Mouse (Mus musculus): ENCODE data around the gene Fbxw19. TPM values are rescaled to one million over a fixed set of nuclear protein-coding genes. Genes with fewer than 3 reads are reported as not detected.
"Not testable (repeated sequence)": the region's sequence is repeated elsewhere in the genome, so short reads cannot be mapped to it uniquely, and the experiment has no call there.

Gene Fbxw19
- not detected in 2 replicates for polyA plus RNA-seq (2015; fragmentation: Nextera tagmentation; extraction: Ambion mirVana)

DNA sequence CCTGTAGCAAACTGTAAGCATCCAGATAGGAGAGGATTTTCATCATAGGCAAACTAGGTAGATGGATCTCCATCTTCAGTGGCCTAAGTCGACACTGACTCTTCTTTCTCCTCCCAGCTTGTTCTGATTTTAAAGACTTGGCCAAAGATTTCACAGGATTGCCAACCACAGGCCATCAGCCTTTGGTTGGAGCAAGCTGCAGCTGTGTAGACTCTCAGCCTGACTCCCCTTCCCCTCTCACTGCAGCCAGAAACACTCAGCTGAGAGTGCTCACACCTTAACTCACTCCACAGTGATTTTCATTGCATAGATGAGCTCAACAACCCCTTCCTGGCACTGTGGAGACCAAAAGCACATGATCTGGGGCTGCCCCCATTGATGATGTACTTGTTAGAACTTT, at the start of gene Fbxw19:
Gene Fbxw19 (minus strand): TSS at position 101 of the 400 bp plus-strand sequence.
- H3K9ac ChIP-seq (replicated peaks); H3K36me3 ChIP-seq; H3K4me3 ChIP-seq; H3K27ac ChIP-seq (replicated peaks); H3K4me2 ChIP-seq (replicated peaks); H3K27me3 ChIP-seq; H3K9me3 ChIP-seq; ATAC-seq (replicated peaks); H3K4me1 ChIP-seq: not testable (repeated sequence)
- 82% methylated on average over 1 of the region's 1 CpGs for WGBS

DNA sequence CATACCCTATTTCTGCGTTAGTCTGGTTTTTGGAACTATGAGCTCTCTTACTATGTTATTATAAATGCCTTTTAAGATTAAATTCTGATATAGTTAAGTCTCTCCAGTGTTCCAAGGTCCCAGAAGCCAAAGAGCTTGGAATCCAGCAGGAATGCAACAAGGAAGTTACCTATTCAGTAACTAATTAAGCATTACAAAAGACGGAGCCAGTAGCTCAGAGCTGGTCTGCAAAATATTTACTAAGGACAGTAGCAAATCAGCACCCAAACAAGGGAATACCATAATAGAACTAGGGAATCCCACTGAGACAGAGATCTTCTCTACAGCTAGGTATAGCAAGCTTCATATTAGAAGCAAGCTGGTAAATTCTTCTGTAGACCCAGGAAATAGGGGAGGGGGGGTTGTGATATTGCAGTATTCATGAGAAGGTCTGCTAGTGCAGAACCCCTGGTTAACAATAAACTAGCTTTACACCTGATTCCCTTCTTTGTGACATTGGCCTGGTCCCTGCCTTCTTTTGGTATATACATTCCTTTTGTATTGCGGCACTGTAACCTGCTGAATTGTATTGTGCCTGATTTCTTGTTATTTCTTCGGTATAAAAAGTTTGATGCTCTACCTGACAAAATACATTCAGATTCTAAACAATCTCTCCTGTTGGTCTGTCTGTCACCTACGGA, 27.9 kb upstream of the Fbxw19 start:
- no peak overlapping the region for H3K9ac ChIP-seq (replicated peaks)
- no peak for ATAC-seq (replicated peaks)
- no peaks in the 10 kb centered on the region for H3K9me3 ChIP-seq
- no peak overlapping the region for H3K27ac ChIP-seq (replicated peaks)
- H3K27me3 ChIP-seq, result no peaks in the 10 kb centered on the region
- H3K4me2 ChIP-seq (replicated peaks), result no peak overlapping the region
- H3K4me3 ChIP-seq, result no peak overlapping the region
- H3K36me3 ChIP-seq, result no peaks in the 10 kb centered on the region
- WGBS, result 72% methylated on average over 5 of the region's 5 CpGs
- no peaks in the 10 kb centered on the region for H3K4me1 ChIP-seq

DNA sequence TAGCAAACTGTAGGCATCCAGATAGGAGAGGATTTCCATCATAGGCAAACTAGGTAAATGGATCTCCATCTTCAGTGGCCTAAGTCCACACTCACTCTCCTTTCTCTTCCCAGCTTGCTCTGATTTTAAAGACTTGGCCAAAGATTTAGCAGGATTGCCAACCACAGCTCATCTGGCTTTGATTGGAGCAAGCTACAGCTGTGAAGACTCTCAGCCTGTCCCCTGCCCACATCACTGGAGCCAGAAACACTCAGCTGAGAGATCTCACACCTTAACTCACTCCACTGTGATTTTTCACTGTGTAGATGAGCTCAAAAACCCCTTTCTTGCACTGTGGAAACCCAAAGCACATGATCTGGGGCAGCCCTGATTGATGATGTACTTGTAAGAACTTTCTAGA, 46.6 kb downstream of the Fbxw19 start, which contains the start of gene Fbxw16:
Gene Fbxw16 (minus strand): TSS at position 101 of the 400 bp plus-strand sequence.
- ATAC-seq (replicated peaks), result no peak
- Histone ChIP-seq H3K9me3 (no peaks in the 10 kb centered on the region), H3K4me3 (no peak within 1 kb of the TSS), H3K4me1 (no peaks in the 10 kb centered on the region), H3K4me2 (replicated peaks) (no peak within 1 kb of the TSS), H3K27me3 (no peaks in the 10 kb centered on the region), H3K27ac (replicated peaks) (no peak within 1 kb of the TSS), H3K9ac (replicated peaks) (no peak within 1 kb of the TSS), H3K36me3 (no peaks in the 10 kb centered on the region)

DNA sequence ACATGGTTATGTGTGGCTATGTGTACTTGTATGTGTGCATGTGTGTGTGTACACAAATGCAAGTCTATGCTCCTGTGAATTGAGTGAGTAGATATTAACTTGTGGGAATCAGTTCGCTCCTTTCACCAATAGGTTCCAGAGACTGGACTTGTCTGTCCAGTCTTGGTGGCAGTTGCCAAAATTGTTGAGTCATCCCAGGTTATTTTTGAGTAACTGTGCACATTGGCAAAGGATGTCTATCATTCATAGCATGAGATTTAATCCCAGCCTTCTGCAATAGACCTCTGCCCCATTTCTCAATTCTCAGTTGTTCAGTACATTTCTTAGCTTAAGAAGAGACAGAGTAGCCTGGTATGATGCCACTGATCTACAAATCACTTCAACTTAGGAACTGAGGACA, 62.7 kb downstream of the Fbxw19 start:
- H3K9me3 ChIP-seq, result no peaks in the 10 kb centered on the region
- 94% methylated on average over 1 of the region's 1 CpGs for WGBS
- no peak for ATAC-seq (replicated peaks)
- no peak overlapping the region for H3K9ac ChIP-seq (replicated peaks)
- no peak overlapping the region for H3K4me2 ChIP-seq (replicated peaks)
- H3K4me1 ChIP-seq, result no peaks in the 10 kb centered on the region
- no peaks in the 10 kb centered on the region for H3K36me3 ChIP-seq
- no peaks in the 10 kb centered on the region for H3K27me3 ChIP-seq
- no peak overlapping the region for H3K27ac ChIP-seq (replicated peaks)
- no peak overlapping the region for H3K4me3 ChIP-seq

Other genes starting within 250 kb of the Fbxw19 start
- gene Fbxw14, start 208.2 kb downstream of the Fbxw19 start, polyA plus RNA-seq (2015; fragmentation: Nextera tagmentation; extraction: Ambion mirVana), result not detected in 2 replicates
- not detected in 2 replicates for gene Fbxw28, start 156.2 kb downstream of the Fbxw19 start, polyA plus RNA-seq (2015; fragmentation: Nextera tagmentation; extraction: Ambion mirVana)
- not detected in 2 replicates for gene Fbxw22, start 91.6 kb downstream of the Fbxw19 start, polyA plus RNA-seq (2015; fragmentation: Nextera tagmentation; extraction: Ambion mirVana)
- not detected in 2 replicates for gene Fbxw16, start 46.7 kb downstream of the Fbxw19 start, polyA plus RNA-seq (2015; fragmentation: Nextera tagmentation; extraction: Ambion mirVana)
- not detected in 2 replicates for gene Fbxw15, start 72.4 kb upstream of the Fbxw19 start, polyA plus RNA-seq (2015; fragmentation: Nextera tagmentation; extraction: Ambion mirVana)
- gene Fbxw24, start 130.2 kb upstream of the Fbxw19 start, polyA plus RNA-seq (2015; fragmentation: Nextera tagmentation; extraction: Ambion mirVana), result not detected in 2 replicates
- not detected in 2 replicates for gene Fbxw25, start 168.8 kb upstream of the Fbxw19 start, polyA plus RNA-seq (2015; fragmentation: Nextera tagmentation; extraction: Ambion mirVana)
- gene Fbxw18, start 206.8 kb upstream of the Fbxw19 start, polyA plus RNA-seq (2015; fragmentation: Nextera tagmentation; extraction: Ambion mirVana), result not detected in 2 replicates